Mouse (Mus musculus) retina, embryonic 14.5 days (tissue): ENCODE results near the gene Bcas3.
A peak's percentile ranks its signal among the peaks of the same experiment; 100 is the strongest.
"Not testable (repeated sequence)": the region's sequence is repeated elsewhere in the genome, so short reads cannot be mapped to it uniquely, and the experiment has no call there.

Experiments used
- DNase-seq: peaks from one replicate; pipeline ENCODE4 v3.0.0-alpha.2; 2015; ENCODE audit warnings: low spot score

The Bcas3 gene

GRCm38 (mm10) chr11:85482737-85483467 is 129.9 kb downstream of the Bcas3 start:
- no peak for DNase-seq

- no peak for DNase-seq
Measured at GRCm38 (mm10) chr11:85485197-85485940, 132.4 kb downstream of the Bcas3 start.

- peak; percentile 66 for DNase-seq
Measured at GRCm38 (mm10) chr11:85487501-85487900, 134.5 kb downstream of the Bcas3 start.

DNA sequence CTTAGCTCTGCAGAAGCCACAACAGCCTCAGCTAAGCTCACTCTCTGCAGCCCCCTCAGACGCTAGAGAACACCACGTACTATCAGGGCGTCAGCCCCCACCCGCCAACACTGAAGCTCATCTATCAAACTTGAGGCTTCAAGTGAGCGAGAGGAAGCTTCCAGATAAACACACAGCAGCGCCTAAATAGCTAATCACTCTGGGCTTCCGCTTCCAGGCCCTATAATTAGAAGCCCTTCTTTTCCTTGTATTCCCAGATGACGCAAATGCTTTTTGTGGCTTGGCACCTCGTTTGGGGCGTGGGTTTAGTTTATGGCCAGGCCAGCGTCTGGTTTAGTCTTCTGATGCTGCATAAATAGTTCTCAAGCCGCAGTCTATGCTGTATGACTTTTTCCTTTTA is 139.3 kb downstream of the Bcas3 start:
- DNase-seq = no peak

DNA sequence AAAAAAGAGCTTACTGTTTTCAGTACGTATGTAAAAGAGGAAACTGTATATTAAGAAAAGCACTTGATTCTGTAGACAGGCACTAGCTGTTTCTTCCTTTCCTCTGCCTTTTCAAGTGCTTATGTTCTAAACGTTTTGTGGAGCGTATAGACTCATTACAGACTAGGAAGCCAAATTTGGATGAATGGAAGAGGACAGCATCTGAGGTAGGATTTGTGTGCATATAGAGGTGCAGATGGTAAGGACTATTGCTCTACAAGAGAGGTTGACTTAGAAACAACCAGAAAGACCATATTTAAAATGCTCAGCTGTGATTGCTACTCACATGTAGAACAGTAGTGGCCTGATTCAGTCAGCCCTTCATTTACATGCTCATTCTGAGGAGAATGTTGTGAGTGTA is 139.7 kb downstream of the Bcas3 start:
- no peak for DNase-seq

GRCm38 (mm10) chr11:85499561-85499960 is 146.6 kb downstream of the Bcas3 start:
- DNase-seq = no peak

- no peak for DNase-seq
Measured at GRCm38 (mm10) chr11:85502031-85502430, 149.1 kb downstream of the Bcas3 start.

GRCm38 (mm10) chr11:85504812-85505211 is 151.8 kb downstream of the Bcas3 start:
- DNase-seq = not testable (repeated sequence)

- DNase-seq = no peak
Measured at GRCm38 (mm10) chr11:85505811-85506210, 152.8 kb downstream of the Bcas3 start.

- peak; percentile 32 for DNase-seq
Measured at GRCm38 (mm10) chr11:85509334-85509733, 156.4 kb downstream of the Bcas3 start.

GRCm38 (mm10) chr11:85511270-85511904 is 158.4 kb downstream of the Bcas3 start:
- DNase-seq = no peak

DNA sequence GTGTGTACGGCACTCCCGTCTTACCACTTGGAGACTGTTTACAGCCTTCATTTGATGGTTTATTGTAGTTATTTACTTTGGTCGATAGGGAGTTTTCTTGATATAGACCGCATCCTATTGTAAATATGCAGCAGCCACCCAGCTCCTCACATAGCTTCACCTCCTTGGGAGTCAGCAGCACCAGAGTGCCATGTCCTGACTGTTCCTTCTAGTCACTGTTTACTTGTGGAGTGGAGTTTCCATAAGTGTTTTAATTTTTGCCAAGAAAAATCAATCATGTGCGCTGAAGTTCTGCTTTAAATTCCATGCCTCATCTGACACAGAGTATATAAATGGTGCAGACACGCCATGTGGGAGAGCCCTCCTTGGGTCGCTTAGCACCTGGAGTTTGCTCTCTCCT is 163.8 kb downstream of the Bcas3 start:
- DNase-seq = no peak

DNA sequence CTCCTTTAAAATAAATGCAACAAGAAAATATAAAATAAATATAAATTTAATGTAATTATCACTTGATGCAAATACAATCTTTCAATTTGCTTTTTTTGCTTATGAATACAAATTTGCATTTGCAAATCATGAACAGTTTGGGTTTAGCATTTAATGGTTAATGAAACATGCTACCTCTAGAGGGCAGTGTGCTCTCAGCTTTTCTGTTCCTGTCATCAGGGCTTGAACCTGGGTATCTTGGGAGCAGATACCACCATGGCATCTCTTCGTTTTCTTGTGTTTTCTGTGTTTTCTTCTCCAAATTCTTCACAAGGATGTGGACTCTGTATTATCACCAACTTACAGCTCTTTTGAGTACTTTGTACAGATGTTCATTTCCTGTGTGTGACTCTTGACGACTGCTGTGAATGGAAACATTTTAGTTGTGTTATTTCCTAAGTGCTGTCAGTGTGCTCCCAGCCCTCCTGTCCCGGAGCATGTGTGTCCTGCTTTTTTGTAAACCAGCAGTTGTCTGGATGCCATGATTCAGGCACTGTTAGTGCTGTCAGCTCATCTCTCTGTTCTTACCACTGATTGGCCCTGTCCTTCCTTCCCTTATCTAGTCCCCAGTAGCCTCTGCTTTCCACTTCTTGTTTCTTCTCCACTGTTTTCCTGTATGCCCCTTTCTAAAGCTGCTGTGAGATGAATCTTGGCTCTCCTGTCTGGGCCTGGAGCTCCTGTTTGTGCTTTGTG is 165.2 kb downstream of the Bcas3 start:
- DNase-seq = peak; percentile 87

DNA sequence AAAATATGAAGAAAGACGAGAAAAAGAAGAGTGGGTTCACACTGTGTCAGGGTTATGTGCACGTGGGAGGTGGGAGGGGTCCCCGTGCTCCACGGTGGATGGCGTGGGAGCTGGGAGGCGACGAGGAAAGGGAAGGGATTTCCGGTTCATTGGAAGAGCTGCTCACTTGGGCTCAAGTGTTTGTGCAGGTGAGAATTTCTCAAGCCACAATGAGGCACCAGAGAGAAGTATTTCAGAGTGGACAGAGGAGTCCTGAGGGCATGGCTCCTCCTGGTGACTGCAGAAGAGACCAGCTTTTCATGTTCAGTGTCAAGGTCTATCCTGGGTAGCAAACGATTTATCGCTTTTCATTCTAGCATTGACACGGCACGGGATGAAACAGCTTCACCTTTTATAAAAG is 167.3 kb downstream of the Bcas3 start:
- no peak for DNase-seq

- DNase-seq = no peak
Measured at GRCm38 (mm10) chr11:85520996-85521395, 168.0 kb downstream of the Bcas3 start.

GRCm38 (mm10) chr11:85523646-85524045 is 170.7 kb downstream of the Bcas3 start:
- peak; percentile 50 for DNase-seq

DNA sequence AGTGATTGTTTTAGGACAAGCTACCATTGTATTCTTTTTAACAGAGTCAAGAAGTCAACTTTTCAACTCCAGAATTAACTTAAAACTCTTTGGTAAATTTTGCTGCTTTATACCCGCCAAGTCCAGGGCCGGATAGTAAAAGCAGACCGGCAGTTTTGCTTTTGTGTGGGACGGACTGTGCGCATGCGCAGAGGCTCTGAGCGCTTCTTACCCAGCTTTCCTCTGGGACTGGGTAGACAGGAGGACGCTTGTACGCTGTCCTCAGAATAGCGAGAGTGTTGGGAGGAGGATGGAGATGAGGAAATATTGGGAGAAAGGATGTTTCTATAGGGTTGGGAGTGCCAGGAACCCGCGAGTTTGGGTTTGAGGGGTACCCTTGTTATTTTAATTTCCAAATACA is 171.2 kb downstream of the Bcas3 start:
- DNase-seq = peak; percentile 88

DNA sequence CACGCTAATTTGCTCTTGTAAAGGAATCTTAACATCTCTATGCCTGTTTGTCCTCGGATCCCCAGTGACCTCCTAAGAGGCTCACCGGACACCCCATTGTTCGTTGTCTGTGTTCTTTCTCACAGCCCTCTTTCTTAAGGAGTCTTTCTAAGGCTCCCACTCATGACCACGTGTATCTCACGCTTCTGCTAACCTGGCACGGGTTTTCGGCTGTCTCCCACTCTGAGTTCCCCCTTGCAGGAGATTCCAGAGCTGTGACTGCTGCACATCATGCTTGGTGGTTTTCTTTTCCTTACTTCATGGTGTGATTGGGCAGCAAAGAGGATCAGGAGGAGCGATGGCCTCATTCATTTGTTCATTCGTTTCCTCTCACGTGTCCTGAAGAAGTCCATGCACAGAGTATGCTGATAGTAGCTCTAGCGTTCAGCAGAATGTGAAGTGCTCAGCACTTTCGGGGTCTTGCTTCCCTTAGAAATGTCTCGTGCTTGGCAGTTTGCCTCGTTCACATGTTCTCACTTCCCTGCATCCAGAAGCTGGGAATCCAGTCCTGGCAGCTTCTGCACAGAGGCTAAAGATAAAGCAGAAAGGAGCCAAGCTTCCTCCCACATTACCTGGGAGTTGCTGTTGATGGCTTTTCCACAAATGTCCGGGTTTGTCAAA is 172.0 kb downstream of the Bcas3 start:
- DNase-seq = peak; percentile 26

- no peak for DNase-seq
Measured at GRCm38 (mm10) chr11:85525501-85525885, 172.5 kb downstream of the Bcas3 start.

GRCm38 (mm10) chr11:85525979-85526775 is 173.2 kb downstream of the Bcas3 start:
- DNase-seq = no peak

DNA sequence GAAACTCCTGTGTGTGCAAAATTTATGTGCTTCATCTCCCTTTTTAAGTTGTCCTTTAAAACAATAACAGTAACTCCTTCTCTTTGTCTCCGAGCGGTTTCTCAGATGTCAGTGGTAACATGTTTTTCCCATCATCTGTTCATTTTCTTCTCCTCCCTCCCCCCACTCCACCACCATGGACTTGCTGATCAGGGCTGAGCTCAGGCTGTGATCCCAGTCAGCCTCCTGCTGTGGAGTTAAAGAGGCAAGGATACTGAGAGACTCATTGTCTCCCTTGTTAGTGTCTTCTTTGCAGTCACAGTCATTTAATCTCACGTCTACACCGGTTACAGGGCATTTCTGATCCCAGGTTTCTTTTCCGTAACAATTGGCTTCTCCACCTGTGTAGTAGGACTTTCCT is 174.3 kb downstream of the Bcas3 start:
- peak; percentile 45 for DNase-seq
